Mouse (Mus musculus) midbrain, embryonic 16.5 days (tissue): Measurements from ENCODE around the gene Fxn. TPM values are rescaled to one million over a fixed set of nuclear protein-coding genes. Genes with fewer than 3 reads are reported as not detected.
"Not testable (repeated sequence)": the region's sequence is repeated elsewhere in the genome, so short reads cannot be mapped to it uniquely, and the experiment has no call there.

Experiments used
- ATAC-seq: fragments of 200-750 bp; cut with Nextera tagmentation; 2 replicates; pipeline ENCODE4 v1.8.0; 2017; ENCODE audit warnings: moderate TSS enrichment
- H3K27ac ChIP-seq: fragments of 300-500 bp; sonication (generic); 2 replicates; pipeline ENCODE4 v1.5.1; 2014; ENCODE audit warnings: mild to moderate bottlenecking, low read length, mixed read lengths
- H3K27me3 ChIP-seq: fragments of 300-500 bp; sonication (generic); 2 replicates; pipeline ENCODE4 v1.6.1; 2014; ENCODE audit warnings: low read depth, low read length, mixed read lengths; ENCODE audit not compliant: control insufficient read depth, insufficient read depth
- H3K36me3 ChIP-seq: fragments of 300-500 bp; sonication (generic); 2 replicates; pipeline ENCODE4 v1.6.1; 2014; ENCODE audit warnings: mild to moderate bottlenecking, low read length, moderate library complexity, mixed read lengths; ENCODE audit not compliant: control insufficient read depth, insufficient read depth
- H3K4me1 ChIP-seq: fragments of 300-500 bp; sonication (generic); 2 replicates; pipeline ENCODE4 v1.6.1; 2014; ENCODE audit warnings: mild to moderate bottlenecking, low read length, mixed read lengths; ENCODE audit not compliant: control insufficient read depth, insufficient read depth
- H3K4me2 ChIP-seq: fragments of 300-500 bp; sonication (generic); 2 replicates; pipeline ENCODE4 v1.6.1; 2014; ENCODE audit warnings: mild to moderate bottlenecking, low read length, mixed read lengths
- H3K4me3 ChIP-seq: fragments of 300-500 bp; sonication (generic); 2 replicates; pipeline ENCODE4 v1.5.1; 2014; ENCODE audit warnings: low read depth, mild to moderate bottlenecking, low read length, moderate library complexity, mixed read lengths
- H3K9ac ChIP-seq: fragments of 300-500 bp; sonication (generic); 2 replicates; pipeline ENCODE4 v1.6.1; 2014; ENCODE audit warnings: low read depth, low read length, mixed read lengths
- H3K9me3 ChIP-seq: fragments of 300-500 bp; sonication (generic); replicated peaks from 2 replicates; pipeline ENCODE4 v1.6.1; 2014; ENCODE audit warnings: mild to moderate bottlenecking, low read length, mixed read lengths; ENCODE audit not compliant: control insufficient read depth, poor library complexity, severe bottlenecking
- WGBS: fragments of 180-500 bp; shearing (Covaris S2); extraction: QIAGEN DNeasy Blood & Tissue Kit; methylation state at CpG from one replicate; pipeline ENCODE4 v1.1.7; 2014; 5-methylcytosine and 5-hydroxymethylcytosine counted together
- polyA plus RNA-seq: library from polyadenylated mRNA; unstranded; fragments of >200 nt; fragmentation: Nextera tagmentation; extraction: Ambion mirVana; gene quantifications from 2 replicates; pipeline ENCODE4 v1.2.1, GENCODE M21; 2015

Fxn gene
- polyA plus RNA-seq, 1 experiment from 2014 or later = 39.2 TPM

- Histone ChIP-seq H3K4me2 (no peak overlapping the region), H3K27ac (no peak overlapping the region), H3K9ac (no peak overlapping the region), H3K4me1 (no peaks in the 10 kb centered on the region), H3K4me3 (no peak overlapping the region), H3K27me3 (no peaks in the 10 kb centered on the region), H3K9me3 (no peaks in the 10 kb centered on the region), H3K36me3 (no peaks in the 10 kb centered on the region)
- no peak for ATAC-seq
- 81% methylated on average over 8 of the region's 8 CpGs for WGBS
Observed at GRCm38 (mm10) chr19:24241271-24241670, 39.1 kb downstream of the Fxn start.

GRCm38 (mm10) chr19:24238011-24238410 lies 42.4 kb downstream of the Fxn start:
- no peak overlapping the region for H3K9ac ChIP-seq
- no peaks in the 10 kb centered on the region for H3K27me3 ChIP-seq
- H3K27ac ChIP-seq = no peak overlapping the region
- H3K4me2 ChIP-seq = no peak overlapping the region
- ATAC-seq = no peak
- no peaks in the 10 kb centered on the region for H3K4me1 ChIP-seq
- 86% methylated on average over 4 of the region's 4 CpGs for WGBS
- no peaks in the 10 kb centered on the region for H3K36me3 ChIP-seq
- H3K4me3 ChIP-seq = no peak overlapping the region
- no peaks in the 10 kb centered on the region for H3K9me3 ChIP-seq

GRCm38 (mm10) chr19:24232356-24232755 lies 48.0 kb downstream of the Fxn start:
- not testable (repeated sequence) for H3K27me3 ChIP-seq, H3K4me2 ChIP-seq, H3K36me3 ChIP-seq, H3K4me3 ChIP-seq, H3K9me3 ChIP-seq, H3K4me1 ChIP-seq, H3K9ac ChIP-seq, H3K27ac ChIP-seq
- WGBS = 100% methylated on average over 1 of the region's 1 CpGs
- 0 out of 2 replicates have a peak, but pooled peaks have one; percentile 36 for ATAC-seq

GRCm38 (mm10) chr19:24225305-24225696 lies 55.1 kb downstream of the Fxn start:
- H3K27ac ChIP-seq = 0 out of 2 replicates have a peak overlapping the region, but pooled peaks have one; percentile 38
- no peak; the same call in 1 of the 2 replicates for ATAC-seq
- H3K27me3 ChIP-seq = peaks cover 17% of the 10 kb centered on the region
- WGBS = 1% methylated on average over 17 of the region's 17 CpGs
- peaks cover 10% of the 10 kb centered on the region for H3K4me1 ChIP-seq
- peak overlapping the region; percentile 89 for H3K4me2 ChIP-seq
- no peak overlapping the region for H3K9ac ChIP-seq
- H3K9me3 ChIP-seq = no peaks in the 10 kb centered on the region
- peak overlapping the region; percentile 47 for H3K4me3 ChIP-seq
- no peaks in the 10 kb centered on the region for H3K36me3 ChIP-seq

- H3K4me2 ChIP-seq = peak within 1 kb of the TSS; percentile 89
- under 1% methylated on average over 59 of the region's 59 CpGs for WGBS
- H3K36me3 ChIP-seq = no peaks in the 10 kb centered on the region
- H3K27ac ChIP-seq = peak within 1 kb of the TSS; percentile 38; the same call in 1 of the 2 replicates
- H3K9ac ChIP-seq = peak within 1 kb of the TSS; percentile 58
- no peaks in the 10 kb centered on the region for H3K9me3 ChIP-seq
- peaks cover 10% of the 10 kb centered on the region for H3K4me1 ChIP-seq
- peaks cover 17% of the 10 kb centered on the region for H3K27me3 ChIP-seq
- peak; percentile 61; the same call in 1 of the 2 replicates for ATAC-seq
- H3K4me3 ChIP-seq = peak within 1 kb of the TSS; percentile 47
Observed at GRCm38 (mm10) chr19:24224500-24225304, 55.7 kb downstream of the Fxn start, which contains the start of gene Tjp2. Gene Tjp2, minus strand, starts transcription at chr19:24225030.

GRCm38 (mm10) chr19:24223851-24224251 lies 56.6 kb downstream of the Fxn start:
- Histone ChIP-seq H3K4me2 (peak overlapping the region; percentile 89), H3K27me3 (peaks cover 17% of the 10 kb centered on the region), H3K27ac (0 out of 2 replicates have a peak overlapping the region, but pooled peaks have one; percentile 11), H3K4me3 (peak overlapping the region; percentile 47; the same call in 1 of the 2 replicates), H3K9ac (no peak overlapping the region), H3K4me1 (peaks cover 10% of the 10 kb centered on the region), H3K9me3 (no peaks in the 10 kb centered on the region), H3K36me3 (no peaks in the 10 kb centered on the region)
- ATAC-seq = no peak
- WGBS = 15% methylated on average over 11 of the region's 11 CpGs

GRCm38 (mm10) chr19:24221455-24221854 lies 59.0 kb downstream of the Fxn start:
- WGBS = 85% methylated on average over 4 of the region's 4 CpGs
- ATAC-seq = no peak
- no peak overlapping the region for H3K4me2 ChIP-seq
- H3K27ac ChIP-seq = no peak overlapping the region
- no peak overlapping the region for H3K9ac ChIP-seq
- H3K9me3 ChIP-seq = no peaks in the 10 kb centered on the region
- H3K36me3 ChIP-seq = no peaks in the 10 kb centered on the region
- peaks cover 10% of the 10 kb centered on the region for H3K4me1 ChIP-seq
- H3K4me3 ChIP-seq = no peak overlapping the region
- peaks cover 17% of the 10 kb centered on the region for H3K27me3 ChIP-seq

GRCm38 (mm10) chr19:24220795-24221445 lies 59.5 kb downstream of the Fxn start:
- H3K4me1 ChIP-seq = peaks cover 10% of the 10 kb centered on the region
- H3K27me3 ChIP-seq = peaks cover 14% of the 10 kb centered on the region
- H3K4me3 ChIP-seq = no peak overlapping the region
- H3K9me3 ChIP-seq = no peaks in the 10 kb centered on the region
- no peaks in the 10 kb centered on the region for H3K36me3 ChIP-seq
- no peak overlapping the region for H3K27ac ChIP-seq
- no peak overlapping the region for H3K4me2 ChIP-seq
- 19% methylated on average over 14 of the region's 14 CpGs for WGBS
- H3K9ac ChIP-seq = no peak overlapping the region
- ATAC-seq = no peak

- H3K27ac ChIP-seq = no peak overlapping the region
- 78% methylated on average over 9 of the region's 9 CpGs for WGBS
- peaks cover 3% of the 10 kb centered on the region; the same call in 1 of the 2 replicates for H3K27me3 ChIP-seq
- no peaks in the 10 kb centered on the region for H3K36me3 ChIP-seq
- H3K4me2 ChIP-seq = no peak overlapping the region
- no peak for ATAC-seq
- no peak overlapping the region for H3K9ac ChIP-seq
- no peak overlapping the region for H3K4me3 ChIP-seq
- H3K4me1 ChIP-seq = no peaks in the 10 kb centered on the region; the same call in 1 of the 2 replicates
- H3K9me3 ChIP-seq = no peaks in the 10 kb centered on the region
Observed at GRCm38 (mm10) chr19:24219011-24219410, 61.4 kb downstream of the Fxn start.
